Mouse (Mus musculus): ENCODE results near the gene Cntnap5a.
"Not testable (repeated sequence)": the region's sequence is repeated elsewhere in the genome, so short reads cannot be mapped to it uniquely, and the experiment has no call there.

Cntnap5a gene

GRCm38 (mm10) chr1:116107010-116107723, 422.6 kb downstream of the Cntnap5a start:
- CTCF ChIA-PET = no interaction called here

GRCm38 (mm10) chr1:116107724-116108058, 423.1 kb downstream of the Cntnap5a start:
- CTCF ChIA-PET = no interaction called here

GRCm38 (mm10) chr1:116108381-116108780, 423.8 kb downstream of the Cntnap5a start:
- CTCF ChIA-PET = no interaction called here

- CTCF ChIA-PET = no interaction called here
Observed at GRCm38 (mm10) chr1:116125767-116126166, 441.2 kb downstream of the Cntnap5a start.

GRCm38 (mm10) chr1:116127085-116127484, 442.5 kb downstream of the Cntnap5a start:
- CTCF ChIA-PET = no interaction called here

- CTCF ChIA-PET = interaction anchor here (0.5 kb wide), 1 partner anchor 12 kb away, joined by 11 read pairs; no protein-coding TSS in a partner anchor
Observed at GRCm38 (mm10) chr1:116128450-116129246, 444.1 kb downstream of the Cntnap5a start.

- CTCF ChIA-PET = no interaction called here
Observed at GRCm38 (mm10) chr1:116132471-116132870, 447.9 kb downstream of the Cntnap5a start.

- CTCF ChIA-PET = no interaction called here
Observed at GRCm38 (mm10) chr1:116149764-116150369, 465.3 kb downstream of the Cntnap5a start.

GRCm38 (mm10) chr1:116184471-116184870, 499.9 kb downstream of the Cntnap5a start:
- CTCF ChIA-PET = no interaction called here

GRCm38 (mm10) chr1:116188142-116188541, 503.6 kb downstream of the Cntnap5a start:
- CTCF ChIA-PET = not testable (repeated sequence)

GRCm38 (mm10) chr1:116192299-116192698, 507.7 kb downstream of the Cntnap5a start:
- CTCF ChIA-PET = no interaction called here

GRCm38 (mm10) chr1:116216883-116217282, 532.3 kb downstream of the Cntnap5a start:
- CTCF ChIA-PET = no interaction called here

- CTCF ChIA-PET = no interaction called here
Observed at GRCm38 (mm10) chr1:116240538-116240937, 556.0 kb downstream of the Cntnap5a start.

- CTCF ChIA-PET = no interaction called here
Observed at GRCm38 (mm10) chr1:116243856-116244255, 559.3 kb downstream of the Cntnap5a start.

- CTCF ChIA-PET = no interaction called here
Observed at GRCm38 (mm10) chr1:116281144-116281543, 596.6 kb downstream of the Cntnap5a start.

GRCm38 (mm10) chr1:116283968-116284367, 599.4 kb downstream of the Cntnap5a start:
- CTCF ChIA-PET = no interaction called here

GRCm38 (mm10) chr1:116306555-116306954, 622.0 kb downstream of the Cntnap5a start:
- CTCF ChIA-PET = no interaction called here

GRCm38 (mm10) chr1:116311512-116311911, 627.0 kb downstream of the Cntnap5a start:
- CTCF ChIA-PET = no interaction called here

GRCm38 (mm10) chr1:116313269-116313668, 628.7 kb downstream of the Cntnap5a start:
- CTCF ChIA-PET = no interaction called here

- CTCF ChIA-PET = no interaction called here
Observed at GRCm38 (mm10) chr1:116324505-116324904, 639.9 kb downstream of the Cntnap5a start.

GRCm38 (mm10) chr1:116353669-116354068, 669.1 kb downstream of the Cntnap5a start:
- CTCF ChIA-PET = no interaction called here

GRCm38 (mm10) chr1:116365606-116366005, 681.0 kb downstream of the Cntnap5a start:
- CTCF ChIA-PET = no interaction called here

GRCm38 (mm10) chr1:116366171-116366570, 681.6 kb downstream of the Cntnap5a start:
- CTCF ChIA-PET = no interaction called here

Measured in spleen, embryonic (tissue).